Mouse (Mus musculus): ENCODE data around the gene Myt1l.

- no peak for TF ChIP-seq POLR2A (IDR thresholded peaks at IDR 0.05; ENCODE audit: borderline replicate concordance, low read depth, low read length)
- no peak for TF ChIP-seq CTCF (IDR thresholded peaks at IDR 0.05; ENCODE audit: low read depth, low read length)
These were observed 19.6 kb downstream of the Myt1l start for GRCm38 (mm10) chr12:29547755-29548154.

Data from bone marrow macrophage, adult 2 months (primary cell).